Mouse (Mus musculus) C2C12 (cell line): Measurements from ENCODE around the gene Cym.

ENCODE experiments used
- CTCF ChIP-seq: IDR thresholded peaks from one replicate; pipeline ENCODE4 v1.5.1; 2011; ENCODE audit not compliant: control insufficient read depth, insufficient read depth, insufficient read length
- MAX ChIP-seq: IDR thresholded peaks from one replicate; pipeline ENCODE4 v1.6.1; 2011; ENCODE audit warnings: mild to moderate bottlenecking, control low read depth
- MYOD1 ChIP-seq: IDR thresholded peaks from one replicate; pipeline ENCODE4 v1.6.1; 2011; ENCODE audit warnings: low read depth; ENCODE audit not compliant: control insufficient read depth, insufficient read length
- MYOG ChIP-seq: IDR thresholded peaks from one replicate; pipeline ENCODE4 v1.6.1; 2011; ENCODE audit not compliant: control insufficient read depth, insufficient read length; ENCODE audit errors: extremely low read depth
- USF1 ChIP-seq: IDR thresholded peaks from one replicate; pipeline ENCODE4 v1.6.1; 2011; ENCODE audit warnings: low read depth, mild to moderate bottlenecking, control low read depth, moderate library complexity

DNA sequence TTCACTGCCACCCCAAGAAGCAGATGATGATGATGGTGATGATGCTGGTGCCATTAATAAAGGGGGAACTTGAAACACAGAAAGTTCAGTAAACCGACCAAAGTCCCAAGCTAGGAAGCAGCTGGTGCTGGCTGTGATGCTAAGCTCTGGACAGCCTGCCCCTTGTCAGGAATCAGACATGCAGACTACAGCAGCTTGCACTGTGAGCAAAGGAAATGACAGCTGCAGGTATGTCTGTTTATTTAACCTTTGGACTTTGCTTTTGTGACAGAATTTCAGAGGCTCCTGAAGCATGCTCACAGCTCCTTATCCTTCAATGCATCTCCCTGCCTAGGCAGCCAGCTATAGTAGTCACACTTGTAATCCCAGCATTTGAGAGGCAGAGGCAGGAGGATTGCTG, 9.0 kb upstream of the Cym start, which contains the start of gene A630076J17Rik:
- TF ChIP-seq CTCF (no peak), MAX (no peak), USF1 (no peak), MYOG (no peak), MYOD1 (no peak)
